Mouse (Mus musculus) testis, postnatal 10 days (tissue): ENCODE results near the gene Mcub.

Experiments
- DNase-seq: peaks from one replicate; pipeline ENCODE4 v3.0.0; 2021; ENCODE audit warnings: low spot score

The Mcub gene

DNA sequence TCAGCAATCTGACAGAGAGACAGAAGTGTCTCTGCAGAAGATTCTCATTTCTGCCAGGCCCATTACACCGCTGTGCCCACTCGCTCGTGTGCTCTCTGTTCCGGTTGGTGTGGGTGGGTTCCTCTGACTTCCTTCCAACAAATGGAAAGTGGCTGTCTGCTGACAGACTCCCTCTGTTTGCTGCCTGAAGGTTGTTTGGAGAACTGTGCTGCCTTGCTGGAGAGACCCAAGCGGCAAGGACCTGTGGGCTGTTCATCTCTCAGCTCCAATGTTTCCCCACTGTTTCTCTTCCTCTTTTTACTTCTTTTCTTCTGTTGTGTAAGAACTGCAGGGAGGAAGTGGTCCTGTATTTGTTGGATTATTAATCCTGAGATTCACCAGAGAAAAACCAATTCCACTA is 21.6 kb downstream of the Mcub start:
- no peak for DNase-seq

GRCm38 (mm10) chr3:129946217-129946914 is 23.6 kb downstream of the Mcub start:
- DNase-seq: no peak

DNA sequence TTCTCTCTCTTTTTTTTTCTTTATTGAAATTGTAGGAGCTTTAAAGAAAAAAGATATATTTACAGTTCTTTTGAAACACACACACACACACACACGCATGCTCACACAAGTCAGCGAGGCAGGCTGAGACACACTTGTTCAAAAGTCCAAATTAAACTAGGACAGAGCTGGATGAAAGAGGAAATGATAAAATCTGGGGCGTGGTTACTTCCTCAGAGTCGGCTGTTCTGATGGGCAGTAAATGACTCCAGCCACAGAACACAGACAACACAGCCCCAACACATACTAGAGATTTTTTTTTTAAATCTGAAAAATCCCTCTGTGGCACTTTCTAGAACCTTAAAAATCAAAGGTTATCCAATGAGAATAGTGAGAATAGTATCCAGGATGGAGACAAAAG is 26.2 kb downstream of the Mcub start:
- DNase-seq: no peak

- no peak for DNase-seq
Measured at GRCm38 (mm10) chr3:129941291-129941690, 28.7 kb downstream of the Mcub start.

- no peak for DNase-seq
Measured at GRCm38 (mm10) chr3:129940780-129941179, 29.2 kb downstream of the Mcub start.

- no peak for DNase-seq
Measured at GRCm38 (mm10) chr3:129939058-129939457, 30.9 kb downstream of the Mcub start.

DNA sequence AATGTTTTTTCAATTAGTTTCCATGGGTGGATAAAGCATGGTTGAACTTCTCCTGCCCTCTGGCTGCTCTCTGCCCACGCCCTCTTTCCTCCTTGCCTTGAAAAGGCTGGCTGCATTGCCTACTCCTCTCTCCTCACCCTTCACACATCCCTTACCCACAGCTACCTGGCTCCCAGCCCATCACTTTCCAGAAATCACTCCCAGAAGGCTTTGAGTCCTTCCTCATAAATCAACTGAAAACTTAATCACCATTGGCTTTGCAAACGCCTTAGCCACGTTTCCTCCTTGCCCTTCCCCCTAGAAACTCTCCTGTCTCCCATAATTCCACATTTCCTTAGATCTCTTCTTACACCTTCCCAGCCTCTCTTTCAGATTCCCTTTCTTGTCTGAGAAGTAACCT is 32.2 kb downstream of the Mcub start:
- DNase-seq: no peak

DNA sequence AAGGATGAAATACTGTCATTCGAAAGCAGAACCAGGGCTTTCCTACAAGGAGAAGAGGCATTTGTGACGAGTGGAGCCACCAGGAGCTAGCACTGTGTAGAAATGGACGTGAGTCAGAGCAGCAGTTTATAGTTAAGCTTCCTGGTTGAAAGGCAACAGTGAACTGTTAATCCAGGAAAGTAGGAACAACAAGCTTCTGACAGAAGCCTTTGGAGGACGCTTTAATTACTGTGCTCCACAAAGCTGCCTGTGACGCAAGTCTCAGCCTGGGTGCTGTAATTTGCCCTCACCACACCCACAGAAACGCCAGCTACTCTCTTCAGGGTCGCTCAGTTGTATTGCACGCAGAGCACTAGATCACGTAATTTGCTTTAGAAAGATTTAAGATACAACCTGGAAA is 33.4 kb downstream of the Mcub start:
- DNase-seq: no peak

- peak; percentile 46 for DNase-seq
Measured at GRCm38 (mm10) chr3:129932443-129932842, 37.6 kb downstream of the Mcub start.

DNA sequence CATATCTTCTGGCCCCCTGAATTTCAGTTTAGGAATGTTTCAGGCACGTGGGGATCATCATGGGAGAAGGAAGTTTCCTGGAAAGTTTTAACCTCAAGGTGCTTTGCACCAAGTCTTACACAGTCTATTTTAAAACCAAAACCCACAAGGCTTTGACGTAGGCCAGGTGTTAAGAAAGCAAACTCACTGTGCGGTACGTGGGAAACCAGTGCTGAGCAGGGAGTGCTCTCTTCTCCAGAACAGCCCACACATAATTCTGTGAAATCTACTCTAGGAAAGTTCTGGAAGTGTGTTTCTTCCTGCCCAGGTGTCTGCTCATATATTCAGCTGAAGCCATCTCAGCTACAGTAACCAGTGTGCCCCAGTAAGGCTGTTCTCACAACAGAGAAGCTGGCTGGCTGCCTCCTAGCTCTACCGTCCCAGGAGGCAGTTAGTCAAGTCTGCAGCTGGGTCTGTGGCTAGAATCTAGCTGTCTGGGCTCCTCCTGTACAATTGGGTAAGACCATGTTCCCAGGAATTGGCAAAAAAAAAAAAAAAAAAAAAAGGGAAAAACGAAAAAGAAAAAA is 39.7 kb downstream of the Mcub start:
- DNase-seq: no peak

DNA sequence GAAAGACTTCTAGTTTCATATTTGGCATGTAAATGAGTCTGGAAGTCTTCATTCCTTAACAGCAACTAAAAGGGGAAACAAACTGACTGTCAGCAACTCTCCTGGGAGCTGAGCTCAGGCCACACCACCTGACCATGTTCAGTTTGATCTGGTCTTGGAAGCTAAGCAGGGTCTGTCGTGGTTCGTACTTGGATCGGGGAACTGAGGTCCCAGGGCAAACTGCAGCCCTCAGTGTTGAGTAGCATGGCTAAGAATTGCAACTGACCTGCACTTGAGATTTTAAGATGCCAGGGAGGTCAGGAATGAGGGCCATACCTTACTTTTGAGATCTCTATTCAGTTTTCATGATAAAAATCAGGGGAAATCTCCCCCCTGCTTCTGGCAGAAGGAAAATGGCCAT is 44.1 kb downstream of the Mcub start:
- DNase-seq: no peak

DNA sequence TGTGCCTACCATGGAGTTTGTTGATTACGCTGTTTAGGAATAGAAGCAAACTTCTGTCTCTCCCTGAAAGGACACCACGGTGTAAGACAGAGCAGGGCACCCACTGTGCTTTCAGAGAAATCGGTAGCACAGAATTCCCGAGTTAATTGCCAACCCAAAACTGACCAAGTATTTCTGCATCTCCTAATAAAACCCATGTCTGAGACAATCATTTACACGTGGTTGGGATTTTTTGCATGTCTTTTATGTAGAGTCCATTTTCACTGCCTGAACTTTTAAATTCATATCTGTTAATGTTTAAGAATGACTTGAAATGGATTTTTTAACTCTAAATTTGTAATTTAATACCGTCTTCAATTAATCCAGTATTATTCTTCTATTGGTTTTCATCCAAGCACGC is 46.4 kb downstream of the Mcub start:
- no peak for DNase-seq

- DNase-seq: peak; percentile 81
Measured at GRCm38 (mm10) chr3:129918434-129918833, 51.6 kb downstream of the Mcub start.

DNA sequence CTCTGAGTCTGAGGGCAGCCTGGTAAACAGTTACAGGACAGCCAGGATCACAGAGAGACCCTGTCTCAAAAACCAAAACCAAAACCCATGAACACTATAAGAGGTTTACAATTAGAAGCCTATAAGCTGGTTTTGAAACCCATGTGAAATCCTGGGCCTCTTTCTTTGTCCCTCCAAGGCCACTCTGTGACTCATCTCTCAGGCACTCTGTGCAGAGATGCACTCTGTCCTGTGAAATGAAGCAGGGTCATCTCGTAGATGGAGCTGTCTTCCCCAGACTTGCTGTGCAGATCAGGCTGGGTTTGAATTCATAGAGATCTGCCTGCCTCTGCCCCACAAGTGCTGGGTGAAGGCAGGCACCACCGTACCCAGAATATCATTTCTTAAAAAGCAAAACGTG is 52.6 kb downstream of the Mcub start:
- no peak for DNase-seq

DNA sequence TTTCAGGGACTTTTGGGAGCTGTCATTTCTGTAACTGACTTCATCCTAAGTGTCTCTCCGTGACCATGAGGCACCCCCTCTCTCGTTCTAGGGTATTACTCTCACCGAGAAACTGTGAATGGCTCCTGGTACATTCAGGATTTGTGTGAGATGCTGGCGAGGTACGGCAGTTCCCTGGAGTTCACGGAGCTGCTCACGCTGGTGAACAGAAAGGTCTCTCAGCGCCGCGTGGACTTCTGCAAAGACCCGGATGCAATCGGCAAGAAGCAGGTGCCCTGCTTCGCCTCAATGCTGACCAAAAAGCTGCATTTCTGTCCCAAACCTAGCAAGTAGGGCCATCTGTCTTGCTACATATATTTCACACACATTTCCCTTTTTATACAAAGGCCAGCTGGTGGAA is 56.8 kb downstream of the Mcub start:
- DNase-seq: no peak

DNA sequence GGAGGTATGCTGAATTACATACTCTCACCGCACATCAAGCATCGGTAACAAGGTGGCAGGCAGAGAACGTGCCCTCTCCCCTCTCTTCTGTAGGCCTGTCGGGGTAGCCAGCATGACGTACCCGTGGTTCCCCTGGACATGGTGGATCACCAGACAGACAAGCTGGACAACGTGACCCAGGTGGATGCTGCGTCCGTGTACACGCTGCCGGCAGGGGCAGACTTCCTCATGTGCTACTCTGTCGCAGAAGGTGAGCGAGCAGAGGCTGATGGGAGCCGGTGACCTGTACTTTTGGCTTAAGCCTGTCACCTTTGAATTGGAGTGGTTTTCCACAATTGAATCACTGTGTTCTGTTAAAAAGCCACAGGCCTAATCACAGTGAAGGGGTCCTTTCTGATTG is 58.0 kb downstream of the Mcub start:
- no peak for DNase-seq

DNA sequence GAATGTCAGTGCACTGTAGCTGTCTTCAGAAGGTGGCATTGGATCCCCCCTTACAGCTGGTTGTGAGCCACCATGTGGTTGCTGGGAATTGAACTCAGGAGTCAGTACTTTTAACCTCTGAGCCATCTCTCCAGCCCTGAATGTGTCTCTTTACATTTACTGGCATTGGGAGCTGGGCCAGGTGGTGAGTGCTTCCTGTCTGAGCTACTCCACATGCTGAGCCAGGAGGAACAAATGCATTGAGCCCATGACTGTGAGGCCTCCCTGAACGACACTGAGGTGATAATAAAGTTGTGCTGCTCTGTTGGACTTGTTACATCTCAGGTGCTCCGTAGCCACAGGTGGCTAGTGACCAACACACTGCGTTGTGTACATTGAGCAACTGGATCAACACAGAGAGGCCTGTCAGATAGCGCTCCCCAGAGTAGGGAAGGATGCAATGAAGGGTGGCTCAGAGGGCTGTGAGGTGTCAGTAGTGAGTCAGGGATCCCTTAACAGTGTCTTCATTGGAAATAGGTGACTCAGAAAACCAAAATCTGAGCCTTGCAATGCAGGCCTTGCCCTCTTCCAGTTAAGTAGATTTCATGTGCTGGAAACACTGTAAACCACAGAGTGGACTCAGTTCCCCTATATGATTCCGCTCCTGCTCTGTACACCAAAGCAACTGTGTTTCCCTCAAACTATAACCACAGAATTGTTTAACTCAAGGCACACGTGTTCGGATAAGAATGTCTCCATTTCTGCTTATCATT is 65.4 kb downstream of the Mcub start:
- no peak for DNase-seq

DNA sequence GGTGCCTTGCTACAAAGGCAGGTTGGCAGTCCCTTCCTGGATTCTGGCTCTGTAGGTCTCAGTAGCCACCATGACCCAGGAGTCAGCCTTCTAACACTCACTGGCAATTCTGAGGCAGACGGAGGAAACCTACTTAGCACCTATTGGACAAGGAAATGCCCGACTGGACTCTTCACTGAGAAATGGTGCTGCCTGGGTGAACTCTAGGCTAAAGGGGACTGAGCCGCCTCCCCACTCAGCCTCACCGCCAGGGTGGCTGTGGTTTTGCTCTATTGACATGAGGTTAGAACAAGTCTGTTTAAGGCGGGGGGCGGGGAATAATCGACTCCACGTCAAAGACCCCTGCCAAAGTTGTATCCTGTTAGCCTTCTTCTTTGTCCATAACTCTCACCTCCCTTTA is 66.1 kb downstream of the Mcub start:
- DNase-seq: no peak

DNA sequence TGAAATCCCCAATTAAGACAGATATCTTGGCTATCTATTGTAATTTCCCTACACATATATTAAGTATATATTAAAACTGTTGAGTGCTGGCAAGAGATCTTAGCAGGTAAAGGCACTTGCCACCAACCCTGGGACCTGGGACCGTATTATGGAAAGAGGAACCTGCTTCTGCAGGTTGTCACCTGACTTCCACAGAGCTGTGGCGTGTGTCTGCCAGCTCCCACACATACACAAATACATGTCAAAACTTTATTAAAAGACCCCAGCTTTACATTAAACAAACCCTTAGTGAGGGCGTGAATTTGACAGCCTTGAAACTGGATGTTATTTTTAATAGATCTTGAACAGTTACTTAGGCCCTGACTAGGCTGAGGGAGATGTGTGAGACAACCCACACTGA is 66.6 kb downstream of the Mcub start:
- no peak for DNase-seq

- DNase-seq: peak; percentile 88
Measured at GRCm38 (mm10) chr3:129901271-129901809, 68.7 kb downstream of the Mcub start, which contains the start of gene Casp6. TSS of gene Casp6 (plus strand) at chr3:129901425.

- DNase-seq: peak; percentile 56
Measured at GRCm38 (mm10) chr3:129898886-129899285, 71.1 kb downstream of the Mcub start.

- DNase-seq: no peak
Measured at GRCm38 (mm10) chr3:129896591-129896990, 73.4 kb downstream of the Mcub start.

DNA sequence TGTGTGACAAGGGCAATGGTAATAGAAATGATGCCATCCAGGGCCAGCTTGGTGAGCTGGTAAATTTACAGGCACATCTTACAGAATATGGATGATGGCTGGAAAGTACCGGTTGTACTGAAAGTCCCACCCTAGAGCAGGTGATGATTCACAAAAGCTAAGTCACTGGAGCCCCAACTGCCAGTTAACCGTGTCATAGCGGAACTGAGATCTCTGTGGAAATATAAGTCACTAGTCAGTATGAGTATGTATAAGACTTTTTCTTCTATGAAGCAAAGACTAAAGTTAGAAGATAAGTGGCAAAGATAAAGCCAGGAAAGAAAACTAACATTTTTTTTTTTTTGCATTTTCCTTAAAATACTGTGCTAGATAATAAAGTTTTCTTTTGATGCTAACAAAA is 76.9 kb downstream of the Mcub start:
- DNase-seq: no peak
